Mouse (Mus musculus): ENCODE data around the gene Tmem141.

- TF ChIP-seq POLR2A (IDR thresholded peaks at IDR 0.05; ENCODE audit: borderline replicate concordance, control insufficient read depth, low read depth, low read length) (no peak), CTCF (IDR thresholded peaks at IDR 0.05; ENCODE audit: control insufficient read depth, insufficient read depth, low read length) (no peak)
Measured at GRCm38 (mm10) chr2:25573068-25573467, 48.7 kb downstream of the Tmem141 start.

Data from bone marrow, adult 2 months (tissue).